Mouse (Mus musculus) ovary, postnatal 10 days (tissue): ENCODE results near the gene Crct1.

Source experiments
- DNase-seq: peaks from one replicate; pipeline ENCODE4 v3.0.0; 2022; ENCODE audit warnings: low spot score

Crct1 gene

DNA sequence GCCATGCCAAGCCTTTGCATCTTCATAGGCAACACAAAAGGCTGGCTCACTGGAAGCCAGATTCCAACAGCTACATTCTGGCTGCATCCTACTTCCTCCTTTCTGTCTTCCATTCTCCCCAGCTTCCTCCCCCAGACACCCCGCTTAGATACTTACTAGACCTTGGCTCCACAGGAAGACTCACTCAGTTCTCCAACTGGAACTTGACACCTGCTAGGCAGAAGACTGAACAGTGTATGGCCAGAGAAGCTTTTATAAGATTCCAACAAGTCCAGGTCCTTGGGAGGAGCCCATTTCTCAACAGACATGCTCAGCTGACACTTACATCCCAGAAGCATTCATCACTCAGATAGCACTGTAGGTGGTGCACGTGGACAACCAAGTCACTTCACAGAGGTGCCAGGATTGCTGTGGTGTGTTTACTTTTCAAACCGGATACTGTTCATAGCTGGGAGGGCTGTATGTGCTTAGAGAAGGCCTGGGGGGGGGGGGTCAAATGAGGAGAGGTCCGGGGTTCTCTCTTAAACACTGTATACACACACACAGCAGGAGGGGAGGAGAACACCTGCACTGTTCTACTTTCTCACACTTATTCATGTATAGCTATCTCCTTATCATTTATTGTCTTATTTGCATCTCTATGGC, at the start of gene Crct1:
Crct1 (minus strand) TSS at position 228 of the 645 bp plus-strand sequence.
- DNase-seq: no peak

- DNase-seq: no peak
Measured at GRCm38 (mm10) chr3:93052826-93053474, 37.5 kb upstream of the Crct1 start.

GRCm38 (mm10) chr3:93050182-93050581, 34.7 kb upstream of the Crct1 start:
- DNase-seq: no peak

GRCm38 (mm10) chr3:93031450-93031849, 16.0 kb upstream of the Crct1 start:
- no peak for DNase-seq

DNA sequence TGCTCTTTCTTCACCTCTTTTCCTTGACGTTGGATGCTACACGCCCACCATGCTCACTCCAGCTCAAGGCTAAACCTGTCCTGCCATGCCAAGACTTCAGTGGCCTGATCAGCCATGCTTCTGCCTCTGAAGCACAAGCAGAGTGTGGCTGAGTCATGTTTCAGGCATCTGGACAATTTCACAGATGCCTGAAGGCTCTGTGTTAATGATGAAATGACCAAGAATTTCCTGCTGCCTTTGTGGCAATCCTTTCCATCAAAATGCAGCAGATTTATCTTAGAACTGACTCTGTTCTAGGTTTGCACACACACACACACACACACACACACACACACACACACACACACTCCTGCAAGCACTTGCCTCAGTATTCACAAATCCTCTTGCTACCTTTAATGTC, 10.0 kb upstream of the Crct1 start:
- no peak for DNase-seq

- no peak for DNase-seq
Measured at GRCm38 (mm10) chr3:93023411-93024184, 8.1 kb upstream of the Crct1 start.

- no peak for DNase-seq
Measured at GRCm38 (mm10) chr3:93021171-93021570, 5.7 kb upstream of the Crct1 start.

- DNase-seq: no peak
Measured at GRCm38 (mm10) chr3:93018960-93019359, 3.5 kb upstream of the Crct1 start, which contains the start of gene Lce1m. Gene Lce1m (minus strand): TSS chr3:93019060.

DNA sequence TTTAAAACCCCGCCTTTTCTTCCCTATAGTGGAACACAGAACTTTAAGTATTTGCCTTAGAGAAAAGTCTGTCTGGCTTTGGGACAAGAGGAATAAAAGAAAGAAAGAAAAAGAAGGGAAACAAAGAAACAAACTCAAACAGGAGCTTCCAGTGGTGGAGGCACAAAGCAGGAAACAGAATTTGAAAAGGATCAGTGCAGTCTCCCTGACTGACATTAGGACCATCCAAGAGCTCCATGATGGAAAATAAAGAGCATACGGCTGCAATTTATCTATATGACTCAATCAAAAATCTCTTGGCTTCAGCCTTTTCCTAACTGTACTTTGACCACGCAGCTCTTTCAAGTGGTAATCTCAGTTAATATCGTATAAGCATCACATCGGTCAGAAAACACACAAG, 616 bp downstream of the Crct1 start:
- no peak for DNase-seq

- peak; percentile 2 for DNase-seq
Measured at GRCm38 (mm10) chr3:93014378-93014801, 1.1 kb downstream of the Crct1 start.

- DNase-seq: no peak
Measured at GRCm38 (mm10) chr3:93002843-93003242, 12.6 kb downstream of the Crct1 start.

DNA sequence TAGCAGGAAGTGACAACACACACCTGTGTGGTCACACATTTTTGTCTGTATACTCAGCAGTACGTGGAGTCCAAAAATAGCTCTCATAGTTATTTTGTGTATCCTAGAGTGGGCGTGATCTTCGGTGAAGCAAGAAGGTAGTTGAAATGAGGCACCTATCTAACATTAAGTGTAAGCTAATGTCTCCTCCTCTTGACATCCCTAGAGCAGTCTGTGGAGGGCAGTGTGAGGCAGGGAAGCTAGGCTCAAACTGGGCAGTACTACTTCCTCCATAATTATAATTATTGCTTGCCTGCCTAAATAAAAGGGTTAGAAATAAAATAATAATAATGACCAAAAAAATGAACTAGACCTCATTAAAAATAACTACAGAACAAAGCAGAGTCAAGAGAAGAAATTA, 14.9 kb downstream of the Crct1 start:
- DNase-seq: no peak

GRCm38 (mm10) chr3:92998691-92999090, 16.8 kb downstream of the Crct1 start:
- DNase-seq: peak; percentile 31

DNA sequence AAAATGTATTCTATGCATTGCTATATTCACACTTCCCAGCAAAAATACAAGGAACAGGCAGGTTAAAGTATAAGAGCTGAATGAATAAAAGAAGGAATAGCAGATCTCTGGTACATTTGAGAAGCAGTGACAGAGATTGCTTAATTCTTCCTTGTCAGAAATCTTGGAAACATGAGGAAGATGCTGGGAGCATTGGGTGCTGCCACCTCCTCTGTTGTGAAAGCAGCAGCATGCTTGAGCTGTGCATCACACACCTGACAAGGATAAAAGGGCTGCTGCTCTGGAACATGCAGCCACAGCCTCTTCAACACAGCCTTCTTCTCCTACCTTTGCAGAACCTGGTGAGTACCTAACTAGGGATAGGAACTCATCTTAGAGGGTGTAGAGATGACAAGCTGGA, 23.6 kb downstream of the Crct1 start, which contains the start of gene Lce3f:
Lce3f (plus strand) TSS at position 301 of the 400 bp plus-strand sequence.
- DNase-seq: no peak

- DNase-seq: no peak
Measured at GRCm38 (mm10) chr3:92978484-92978883, 37.0 kb downstream of the Crct1 start.

DNA sequence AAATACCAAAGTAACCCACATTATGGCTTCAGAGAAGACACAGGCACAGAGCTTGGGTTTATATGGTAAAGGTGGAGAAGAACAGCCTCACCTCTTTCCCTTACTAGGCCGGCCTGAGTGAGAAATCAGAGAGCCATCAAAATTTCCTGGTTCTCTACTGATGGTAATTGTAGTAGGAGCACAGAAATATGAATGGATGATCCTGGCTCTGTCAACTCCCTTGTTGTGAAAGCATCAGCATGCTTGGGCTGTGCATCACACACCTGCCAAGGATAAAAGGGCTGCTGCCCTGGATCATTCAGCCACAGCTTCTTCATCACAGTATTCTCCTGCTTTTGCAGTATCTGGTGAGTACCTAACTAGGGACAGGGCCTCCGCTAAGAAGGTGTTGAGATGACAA, 48.7 kb downstream of the Crct1 start, which contains the start of gene Lce3e:
Lce3e (plus strand) TSS at position 301 of the 400 bp plus-strand sequence.
- no peak for DNase-seq
